Mouse (Mus musculus): ENCODE data around the gene Zfp683.

DNA sequence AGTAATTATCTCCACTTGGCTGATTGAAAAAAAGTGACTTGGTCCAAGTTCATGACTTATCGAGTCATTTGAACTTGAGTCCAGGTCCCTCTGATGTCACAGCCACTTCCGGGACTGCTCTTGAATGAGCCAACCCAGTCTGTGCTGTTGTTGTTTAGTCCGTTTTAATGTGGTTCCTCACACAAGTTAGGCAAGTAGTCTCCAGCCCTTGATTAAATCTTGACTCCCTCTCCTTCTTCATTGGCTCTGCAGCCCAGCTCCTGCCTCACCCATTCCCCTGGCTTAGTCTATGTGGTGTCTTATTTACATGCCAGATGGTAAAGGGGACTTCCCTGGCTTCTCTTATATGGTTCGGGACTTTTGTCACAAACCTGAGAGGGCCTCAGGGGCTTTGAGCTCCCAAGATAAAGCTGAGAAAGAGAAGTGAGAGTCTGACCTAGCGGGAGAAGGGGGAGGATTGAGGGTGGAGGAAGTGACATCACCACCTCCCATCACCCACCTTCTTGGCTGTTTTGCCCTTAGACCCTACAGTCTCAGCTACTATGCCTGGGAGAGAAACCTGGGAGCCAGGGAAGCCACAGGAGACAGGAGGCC is 43.5 kb downstream of the Zfp683 start:
- TF ChIP-seq CTCF (IDR thresholded peaks at IDR 0.05; ENCODE audit: extremely low read depth, insufficient read depth, low read length) (no peak), POLR2A (IDR thresholded peaks at IDR 0.05; ENCODE audit: extremely low read depth, insufficient read depth, low read length) (no peak)
